Mouse (Mus musculus) Patski (cell line): Measurements from ENCODE around the gene Kcnd2. TPM values are rescaled to one million over a fixed set of nuclear protein-coding genes. Genes with fewer than 3 reads are reported as not detected.

ENCODE experiments used
- ATAC-seq: fragments of 100-300 bp; one replicate; pipeline ENCODE4 v1.8.0; 2021
- CTCF ChIA-PET: fragments of 350-600 bp; sonication (Branson Sonifier 250); formaldehyde crosslinking; loops from one replicate; lab custom pipeline; 2022; ENCODE audit warnings: inconsistent platforms; lab: Charles Lee
- POLR2A ChIA-PET: fragments of 350-600 bp; sonication (Branson Sonifier 250); formaldehyde crosslinking; loops from one replicate; lab custom pipeline; 2022; ENCODE audit warnings: antibody characterized with exemption, inconsistent platforms; lab: Charles Lee
- DNase-seq: peaks from one replicate; pipeline ENCODE4 v3.0.0-alpha.2; 2011; ENCODE audit warnings: low read depth, low spot score
- H3K27me3 ChIP-seq: fragments of 371-371 bp; one replicate; pipeline ENCODE4 v1.5.1; 2021
- CTCF ChIP-seq: fragments of 100-300 bp; IDR thresholded peaks from one replicate; pipeline ENCODE4 v1.5.1; 2021
- in situ Hi-C: fragments of 300-500 bp; cut with MboI; formaldehyde crosslinking; loops from 3 replicates; pipeline ENCODE4 v1.11.1; 2018; ENCODE audit warnings: low pct_unique_long_range_greater_than_20kb, mixed read lengths
- polyA plus RNA-seq: library from polyadenylated mRNA; unstranded; gene quantifications from one replicate; pipeline ENCODE4 v1.2.3, GENCODE M21; 2021

The Kcnd2 gene
- not detected for polyA plus RNA-seq

- ChIA-PET POLR2A (no interaction called here), CTCF (interaction anchor here (1.2 kb wide), 1 partner anchor 376 kb away, joined by 3 read pairs; no protein-coding TSS in a partner anchor)
- ATAC-seq (peak; percentile 11), DNase-seq (no peak)
- in situ Hi-C loops = loop anchor here (25.0 kb wide), 1 partner anchor 378 kb away; no protein-coding TSS in a partner anchor
- peaks cover 51% of the 10 kb centered on the region for H3K27me3 ChIP-seq
- TF ChIP-seq CTCF = no peak
These were observed at the start of gene Kcnd2 for GRCm38 (mm10) chr6:21215491-21216191. Gene Kcnd2, plus strand, starts transcription at chr6:21215503.

DNA sequence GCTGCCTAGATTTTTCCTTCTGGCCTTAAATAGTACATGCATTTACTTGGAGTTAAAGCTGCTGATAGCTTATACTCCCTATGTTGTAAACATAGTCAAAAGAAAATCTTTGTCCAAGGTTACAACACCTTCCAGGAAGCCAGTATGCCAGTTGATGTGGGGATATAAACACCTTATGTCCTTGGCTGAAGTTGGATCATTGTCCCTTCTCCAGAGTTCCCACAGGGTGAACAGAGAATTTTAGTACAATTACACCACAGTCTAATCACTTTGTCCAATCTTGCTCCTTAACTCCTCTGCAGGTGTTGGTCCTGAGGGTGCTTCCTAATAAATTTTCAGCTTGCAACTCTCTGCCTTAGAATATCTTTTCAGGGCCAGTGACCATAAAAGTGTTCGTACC, 48.7 kb upstream of the Kcnd2 start:
- no peak for TF ChIP-seq CTCF
- no peak for ATAC-seq
- ChIA-PET CTCF (no interaction called here), POLR2A (no interaction called here)
- peaks cover 4% of the 10 kb centered on the region for H3K27me3 ChIP-seq
- DNase-seq = no peak
- in situ Hi-C loops = no loop called here

- CTCF ChIA-PET = no interaction called here
These were observed 20.0 kb upstream of the Kcnd2 start for GRCm38 (mm10) chr6:21195341-21195740.

GRCm38 (mm10) chr6:21213865-21214672, 1.2 kb upstream of the Kcnd2 start:
- in situ Hi-C loops = loop anchor here (25.0 kb wide), 1 partner anchor 377 kb away; no protein-coding TSS in a partner anchor
- POLR2A ChIA-PET = no interaction called here
- no peak for ATAC-seq
- peak; percentile 1 for DNase-seq
- H3K27me3 ChIP-seq = peaks cover 39% of the 10 kb centered on the region
- TF ChIP-seq CTCF = peak; percentile 78
- CTCF ChIA-PET = interaction anchor here (0.6 kb wide), 1 partner anchor 37 kb away, joined by 3 read pairs; no protein-coding TSS in a partner anchor

More at GRCm38 (mm10) chr6:21195341-21195740, 20.0 kb upstream of the Kcnd2 start:
- no peaks in the 10 kb centered on the region for H3K27me3 ChIP-seq
- in situ Hi-C loops = no loop called here
- TF ChIP-seq CTCF = no peak
- DNase-seq (no peak), ATAC-seq (no peak)
- POLR2A ChIA-PET = no interaction called here

DNA sequence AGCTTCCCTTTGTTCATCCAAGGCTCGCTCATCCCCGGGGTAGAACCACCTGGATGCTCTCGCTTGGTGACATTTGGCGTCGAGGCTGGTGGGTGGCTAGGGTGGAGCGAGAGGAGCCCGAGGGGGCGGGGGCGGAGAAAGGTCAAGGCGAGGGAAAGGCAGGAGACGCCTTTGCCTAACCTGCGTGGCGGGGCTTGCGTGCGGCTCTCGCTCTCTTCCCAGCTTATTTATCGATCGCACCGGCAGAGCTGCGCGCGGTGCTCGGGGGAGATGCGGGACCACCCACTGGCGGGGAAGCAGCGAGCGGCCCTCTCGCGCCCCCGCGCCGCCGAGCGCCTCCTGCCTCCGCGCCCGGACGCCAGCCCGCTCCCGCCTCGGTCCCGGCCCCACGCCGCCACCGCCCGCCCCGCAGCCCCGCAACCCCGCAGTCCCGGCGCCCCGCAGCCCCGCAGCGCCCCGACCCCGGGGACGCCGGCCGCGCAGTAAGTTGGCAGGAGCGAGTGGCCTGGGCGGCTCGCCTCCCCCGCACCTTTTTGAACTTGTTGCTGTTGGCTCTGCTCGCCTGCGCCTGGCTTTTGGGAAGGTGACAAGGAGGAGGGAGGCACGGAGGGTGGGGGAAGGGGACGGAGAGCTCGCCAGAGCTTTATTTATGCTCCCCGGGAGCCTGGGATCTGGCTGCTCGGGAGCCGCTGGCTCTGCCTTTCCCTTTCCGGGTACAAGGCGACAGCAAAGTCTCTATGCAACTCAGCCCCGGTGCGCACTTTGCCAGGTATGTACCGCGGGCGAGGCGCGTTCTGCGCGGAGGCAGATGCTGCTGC, 421 bp upstream of the Kcnd2 start:
- H3K27me3 ChIP-seq = peaks cover 48% of the 10 kb centered on the region
- CTCF ChIA-PET = interaction anchor here (0.6 to 1.2 kb wide), 2 partner anchors 36 to 375 kb away, joined by 3 read pairs; no protein-coding TSS in a partner anchor
- in situ Hi-C loops = loop anchor here (25.0 kb wide), 1 partner anchor 378 kb away; no protein-coding TSS in a partner anchor
- no peak for TF ChIP-seq CTCF
- POLR2A ChIA-PET = no interaction called here
- ATAC-seq (peak; percentile 47), DNase-seq (no peak)

DNA sequence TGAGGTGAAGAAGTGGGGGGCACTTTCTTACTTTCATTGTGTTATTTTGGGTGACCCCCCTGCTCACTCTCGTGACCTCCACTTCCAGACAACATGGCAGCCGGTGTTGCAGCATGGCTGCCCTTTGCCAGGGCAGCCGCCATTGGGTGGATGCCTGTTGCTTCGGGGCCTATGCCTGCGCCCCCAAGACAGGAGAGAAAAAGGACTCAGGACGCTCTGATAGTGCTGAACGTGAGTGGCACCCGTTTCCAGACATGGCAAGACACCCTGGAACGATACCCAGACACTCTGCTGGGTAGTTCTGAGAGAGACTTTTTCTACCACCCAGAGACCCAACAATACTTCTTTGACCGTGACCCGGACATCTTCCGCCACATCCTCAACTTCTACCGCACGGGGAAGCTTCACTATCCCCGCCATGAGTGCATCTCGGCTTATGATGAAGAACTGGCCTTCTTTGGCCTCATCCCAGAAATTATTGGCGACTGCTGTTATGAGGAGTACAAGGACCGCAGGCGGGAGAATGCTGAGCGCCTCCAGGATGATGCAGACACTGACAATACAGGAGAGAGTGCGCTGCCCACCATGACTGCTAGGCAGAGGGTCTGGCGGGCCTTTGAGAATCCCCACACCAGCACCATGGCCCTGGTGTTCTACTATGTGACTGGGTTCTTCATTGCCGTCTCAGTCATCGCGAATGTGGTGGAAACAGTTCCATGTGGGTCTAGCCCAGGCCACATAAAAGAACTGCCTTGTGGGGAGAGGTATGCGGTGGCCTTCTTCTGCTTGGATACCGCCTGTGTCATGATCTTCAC, 1.1 kb downstream of the Kcnd2 start:
- in situ Hi-C loops = loop anchor here (25.0 kb wide), 1 partner anchor 379 kb away; no protein-coding TSS in a partner anchor
- CTCF ChIA-PET = interaction anchor here (1.2 kb wide), 1 partner anchor 377 kb away, joined by 3 read pairs; no protein-coding TSS in a partner anchor
- POLR2A ChIA-PET = no interaction called here
- ATAC-seq = no peak
- no peak for DNase-seq
- no peak for TF ChIP-seq CTCF
- peaks cover 59% of the 10 kb centered on the region for H3K27me3 ChIP-seq

GRCm38 (mm10) chr6:21217156-21217555, 1.9 kb downstream of the Kcnd2 start:
- ChIA-PET POLR2A (no interaction called here), CTCF (no interaction called here)
- ATAC-seq = no peak
- DNase-seq = no peak
- in situ Hi-C loops = loop anchor here (25.0 kb wide), 1 partner anchor 380 kb away; no protein-coding TSS in a partner anchor
- TF ChIP-seq CTCF = no peak
- H3K27me3 ChIP-seq = peaks cover 59% of the 10 kb centered on the region

DNA sequence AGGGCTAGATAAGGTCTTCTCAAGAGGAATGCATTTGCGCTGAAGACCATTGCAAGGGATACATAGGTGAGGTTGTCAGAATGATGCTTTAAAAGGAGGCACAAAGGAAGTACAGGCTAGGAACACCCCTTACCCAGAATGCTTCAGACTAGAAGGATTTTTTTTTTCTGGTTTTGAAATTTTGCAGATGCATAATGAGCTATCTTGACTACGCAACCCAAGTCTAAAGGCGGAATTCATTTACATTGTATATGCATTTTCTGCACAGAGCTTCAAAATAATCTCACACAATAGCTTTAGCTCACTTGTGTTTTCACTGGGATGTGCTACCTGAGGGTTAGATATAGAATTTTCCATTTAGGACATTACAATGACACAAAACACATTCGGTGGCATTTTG, 10.8 kb downstream of the Kcnd2 start:
- ATAC-seq (no peak), DNase-seq (no peak)
- peaks cover 45% of the 10 kb centered on the region for H3K27me3 ChIP-seq
- in situ Hi-C loops = no loop called here
- POLR2A ChIA-PET = no interaction called here
- no peak for TF ChIP-seq CTCF
- CTCF ChIA-PET = no interaction called here

- ChIA-PET CTCF (no interaction called here), POLR2A (no interaction called here)
- ATAC-seq = no peak
- TF ChIP-seq CTCF = no peak
- no peak for DNase-seq
- peaks cover 6% of the 10 kb centered on the region for H3K27me3 ChIP-seq
- in situ Hi-C loops = no loop called here
These were observed 43.7 kb downstream of the Kcnd2 start for GRCm38 (mm10) chr6:21259031-21259430.
